Mouse (Mus musculus) forebrain, embryonic 16.5 days (tissue): Measurements from ENCODE around the gene 1600015I10Rik. TPM values are rescaled to one million over a fixed set of nuclear protein-coding genes. Genes with fewer than 3 reads are reported as not detected.
"Not testable (repeated sequence)": the region's sequence is repeated elsewhere in the genome, so short reads cannot be mapped to it uniquely, and the experiment has no call there.

Source experiments
- ATAC-seq: fragments of 200-750 bp; cut with Nextera tagmentation; 2 replicates; pipeline ENCODE4 v1.8.0; 2017; ENCODE audit warnings: mild to moderate bottlenecking, moderate library complexity
- H3K27ac ChIP-seq: fragments of 300-500 bp; sonication (generic); 2 replicates; pipeline ENCODE4 v1.5.1; 2014; ENCODE audit warnings: low read length, control low read depth
- H3K27me3 ChIP-seq: fragments of 300-500 bp; sonication (generic); replicated peaks from 2 replicates; pipeline ENCODE4 v1.6.1; 2014; ENCODE audit warnings: low read length; ENCODE audit not compliant: control insufficient read depth, insufficient read depth
- H3K36me3 ChIP-seq: fragments of 300-500 bp; sonication (generic); 2 replicates; pipeline ENCODE4 v1.6.1; 2014; ENCODE audit not compliant: control insufficient read depth, insufficient read depth
- H3K4me1 ChIP-seq: fragments of 300-500 bp; sonication (generic); replicated peaks from 2 replicates; pipeline ENCODE4 v1.6.1; 2014; ENCODE audit warnings: low read length; ENCODE audit not compliant: control insufficient read depth, insufficient read depth
- H3K4me2 ChIP-seq: fragments of 300-500 bp; sonication (generic); 2 replicates; pipeline ENCODE4 v1.6.1; 2014; ENCODE audit warnings: mild to moderate bottlenecking, low read length, control low read depth
- H3K4me3 ChIP-seq: fragments of 300-500 bp; sonication (generic); replicated peaks from 2 replicates; pipeline ENCODE4 v1.5.1; 2014; ENCODE audit warnings: mild to moderate bottlenecking, low read length, control low read depth
- H3K9ac ChIP-seq: fragments of 300-500 bp; sonication (generic); replicated peaks from 2 replicates; pipeline ENCODE4 v1.6.1; 2014; ENCODE audit warnings: low read depth, low read length, control low read depth
- H3K9me3 ChIP-seq: fragments of 300-500 bp; sonication (generic); 2 replicates; pipeline ENCODE4 v1.6.1; 2016; ENCODE audit warnings: low read length; ENCODE audit not compliant: control insufficient read depth
- WGBS: fragments of 180-500 bp; shearing (Covaris S2); extraction: QIAGEN DNeasy Blood & Tissue Kit; methylation state at CpG from one replicate; pipeline ENCODE4 v1.1.7; 2014; 5-methylcytosine and 5-hydroxymethylcytosine counted together
- polyA plus RNA-seq: library from polyadenylated mRNA; unstranded; fragments of >200 nt; fragmentation: Nextera tagmentation; extraction: Ambion mirVana; gene quantifications from 2 replicates; pipeline ENCODE4 v1.2.1, GENCODE M21; 2015

Gene 1600015I10Rik
- not detected in 2 replicates for polyA plus RNA-seq

DNA sequence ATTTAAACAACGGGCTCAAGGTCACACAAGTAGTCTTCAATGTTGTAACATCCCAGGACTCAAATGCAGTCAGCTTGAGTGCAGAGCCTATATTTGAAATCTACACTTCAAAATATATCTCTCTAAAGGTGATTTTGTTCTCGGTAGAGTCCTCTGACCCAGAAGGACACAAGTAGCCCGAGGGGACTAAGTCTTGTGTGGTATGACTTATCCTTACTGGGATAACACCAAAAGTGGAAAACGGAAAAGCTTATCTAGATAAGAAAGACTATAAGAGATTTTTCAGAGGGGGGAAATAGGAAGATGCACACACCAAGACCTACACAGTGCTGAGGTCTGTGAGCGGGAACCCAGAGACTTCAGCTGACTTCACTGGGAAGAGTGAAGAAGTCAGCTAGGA lies at the start of gene 1600015I10Rik:
TSS of gene 1600015I10Rik (plus strand) at position 301 of the 400 bp plus-strand sequence.
- no peaks in the 10 kb centered on the region for H3K9me3 ChIP-seq
- no peaks in the 10 kb centered on the region for H3K27me3 ChIP-seq
- no peaks in the 10 kb centered on the region for H3K4me1 ChIP-seq
- no peak for ATAC-seq
- H3K9ac ChIP-seq, result no peak within 1 kb of the TSS
- H3K4me3 ChIP-seq, result no peak within 1 kb of the TSS
- H3K4me2 ChIP-seq, result no peak within 1 kb of the TSS
- 94% methylated on average over 5 of the region's 5 CpGs for WGBS
- H3K27ac ChIP-seq, result no peak within 1 kb of the TSS
- H3K36me3 ChIP-seq, result no peaks in the 10 kb centered on the region

DNA sequence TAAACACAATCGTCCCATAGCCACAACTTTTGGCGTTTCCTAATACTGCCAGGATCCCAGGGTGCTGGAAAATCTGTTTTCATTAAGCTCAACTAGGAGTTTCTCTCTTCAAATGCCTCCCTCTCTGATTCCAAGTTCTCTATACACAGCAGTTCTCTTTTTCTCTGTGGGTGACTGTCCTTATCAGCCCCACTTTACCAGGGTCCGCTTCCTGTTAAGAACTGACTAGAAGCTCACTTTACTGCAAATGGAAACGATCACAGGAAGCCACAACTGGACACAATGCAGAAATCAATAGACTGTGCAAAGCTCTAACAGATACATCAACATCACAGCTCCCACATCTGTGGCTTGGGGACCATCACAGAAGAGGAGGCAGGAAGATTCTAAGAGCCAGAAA lies 35.5 kb upstream of the 1600015I10Rik start:
- Histone ChIP-seq H3K4me2 (no peak overlapping the region), H3K4me3 (no peak overlapping the region), H3K27ac (no peak overlapping the region), H3K9ac (no peak overlapping the region), H3K4me1 (no peaks in the 10 kb centered on the region), H3K27me3 (no peaks in the 10 kb centered on the region), H3K9me3 (0 out of 2 replicates have a peak, but pooled peaks cover 2% of the 10 kb centered on the region), H3K36me3 (no peaks in the 10 kb centered on the region)
- WGBS, result 69% methylated on average over 4 of the region's 4 CpGs
- ATAC-seq, result no peak

DNA sequence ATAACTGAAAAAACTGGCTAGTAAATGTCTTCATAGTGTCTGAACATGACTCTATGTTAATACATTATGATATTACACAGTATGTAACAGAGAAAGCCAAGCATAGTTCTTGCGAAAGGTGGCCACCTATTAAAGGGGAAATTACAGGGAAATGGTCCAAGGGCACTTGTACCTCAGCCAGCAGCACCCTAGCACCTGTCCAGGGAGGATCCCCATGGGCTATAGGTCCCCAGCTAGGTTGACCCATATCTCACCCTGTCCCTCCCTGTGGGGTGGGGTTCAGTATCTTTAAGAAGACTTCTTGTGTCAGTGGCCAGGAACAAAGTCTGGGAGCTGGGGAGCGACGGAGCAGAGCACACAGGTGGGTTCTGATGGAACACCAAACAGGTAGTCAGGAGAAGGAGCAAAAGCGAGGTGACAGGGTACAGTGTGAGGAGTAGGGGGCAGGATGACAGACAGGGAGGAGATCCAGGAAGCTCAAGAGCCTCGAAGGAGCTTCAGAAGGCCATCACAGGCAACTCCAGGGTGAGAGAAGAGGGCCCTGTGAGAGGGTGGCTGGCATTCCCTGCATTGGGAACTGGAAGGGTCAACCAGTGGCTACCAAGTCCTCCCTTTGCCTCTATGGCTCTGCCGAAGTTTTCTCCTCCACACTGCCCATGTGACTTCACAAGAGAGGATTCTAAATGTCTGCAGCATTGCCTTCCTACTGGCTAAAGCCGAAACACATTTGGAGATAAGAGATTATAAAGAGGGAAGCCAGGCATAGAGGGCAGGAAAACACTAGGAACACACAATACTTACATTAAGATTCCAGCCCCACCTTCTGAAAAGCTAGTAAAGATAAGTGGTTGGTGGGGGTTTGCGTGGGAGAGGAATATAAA lies 34.5 kb upstream of the 1600015I10Rik start:
- 88% methylated on average over 8 of the region's 8 CpGs for WGBS
- Histone ChIP-seq H3K9ac (no peak overlapping the region), H3K9me3 (0 out of 2 replicates have a peak, but pooled peaks cover 2% of the 10 kb centered on the region), H3K4me3 (no peak overlapping the region), H3K4me2 (no peak overlapping the region), H3K27me3 (no peaks in the 10 kb centered on the region), H3K36me3 (no peaks in the 10 kb centered on the region), H3K27ac (no peak overlapping the region), H3K4me1 (no peaks in the 10 kb centered on the region)
- no peak for ATAC-seq

DNA sequence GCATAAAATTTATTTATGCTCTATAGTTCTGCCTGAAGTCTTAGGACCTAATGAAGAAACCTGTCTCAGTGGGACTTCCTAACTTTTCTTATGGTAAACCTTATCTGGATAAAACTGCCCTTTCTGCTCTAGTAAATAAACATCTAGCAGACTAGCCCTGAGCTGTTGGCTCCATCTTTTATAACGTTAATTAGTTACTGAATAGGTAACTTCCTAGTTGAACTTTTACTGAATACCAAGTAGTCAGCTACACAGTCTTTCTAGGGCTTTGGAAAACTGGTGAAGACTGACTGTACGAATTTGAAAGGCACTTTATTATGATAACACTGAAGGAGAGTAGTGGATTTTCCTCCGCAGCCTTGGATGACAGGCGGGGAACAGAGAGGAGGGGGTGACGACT lies 33.8 kb upstream of the 1600015I10Rik start:
- Histone ChIP-seq H3K9ac (no peak overlapping the region), H3K9me3 (0 out of 2 replicates have a peak, but pooled peaks cover 2% of the 10 kb centered on the region), H3K27ac (no peak overlapping the region), H3K27me3 (no peaks in the 10 kb centered on the region), H3K4me2 (no peak overlapping the region), H3K36me3 (no peaks in the 10 kb centered on the region), H3K4me3 (no peak overlapping the region), H3K4me1 (no peaks in the 10 kb centered on the region)
- ATAC-seq, result no peak
- 69% methylated on average over 5 of the region's 5 CpGs for WGBS

DNA sequence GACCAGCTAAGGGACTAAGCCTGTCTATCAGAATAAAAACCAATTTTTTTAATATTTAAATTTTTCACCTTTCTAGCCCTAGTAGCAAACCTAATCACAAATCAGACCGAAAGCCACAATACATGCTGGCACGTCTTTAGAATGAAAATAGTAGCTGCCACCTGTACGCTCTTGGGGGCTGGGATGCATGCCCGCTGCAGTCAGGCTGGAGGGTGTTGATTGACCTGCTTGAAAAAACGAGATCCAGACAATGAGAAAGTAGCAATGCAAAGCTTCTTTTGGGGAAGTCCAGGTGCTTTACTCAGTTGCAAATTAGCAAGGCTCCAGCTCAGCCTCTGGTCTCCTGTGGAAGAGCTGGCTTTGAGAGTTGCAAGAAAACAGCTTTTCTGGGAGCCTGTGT lies 32.7 kb upstream of the 1600015I10Rik start:
- WGBS, result 82% methylated on average over 5 of the region's 5 CpGs
- ATAC-seq, result no peak
- Histone ChIP-seq H3K27me3 (no peaks in the 10 kb centered on the region), H3K27ac (no peak overlapping the region), H3K9me3 (0 out of 2 replicates have a peak, but pooled peaks cover 2% of the 10 kb centered on the region), H3K4me2 (no peak overlapping the region), H3K36me3 (no peaks in the 10 kb centered on the region), H3K9ac (no peak overlapping the region), H3K4me1 (no peaks in the 10 kb centered on the region), H3K4me3 (no peak overlapping the region)

DNA sequence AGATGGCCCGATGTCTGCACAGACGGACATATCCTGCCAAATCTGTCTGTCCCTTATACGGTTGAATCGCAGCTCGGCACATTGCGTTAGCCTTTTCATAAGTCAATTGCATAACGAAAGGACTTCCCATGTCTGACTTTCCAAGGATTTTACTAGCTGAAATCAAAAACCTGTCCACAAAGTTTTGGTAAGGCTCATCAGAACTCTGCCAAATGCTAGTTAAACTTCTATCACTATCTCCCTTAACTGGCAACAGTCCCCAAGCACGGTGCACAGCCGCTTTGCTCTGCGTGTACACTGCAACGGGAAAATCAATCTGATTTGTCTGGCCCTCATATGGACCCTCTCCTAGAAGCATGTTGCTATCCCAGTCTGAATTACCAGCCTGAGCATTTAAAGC lies 28.4 kb upstream of the 1600015I10Rik start:
- not testable (repeated sequence) for H3K27me3 ChIP-seq, H3K27ac ChIP-seq, H3K9ac ChIP-seq, H3K9me3 ChIP-seq, H3K4me2 ChIP-seq, H3K4me3 ChIP-seq, ATAC-seq, H3K36me3 ChIP-seq, H3K4me1 ChIP-seq
- WGBS, result 91% methylated on average over 11 of the region's 11 CpGs

DNA sequence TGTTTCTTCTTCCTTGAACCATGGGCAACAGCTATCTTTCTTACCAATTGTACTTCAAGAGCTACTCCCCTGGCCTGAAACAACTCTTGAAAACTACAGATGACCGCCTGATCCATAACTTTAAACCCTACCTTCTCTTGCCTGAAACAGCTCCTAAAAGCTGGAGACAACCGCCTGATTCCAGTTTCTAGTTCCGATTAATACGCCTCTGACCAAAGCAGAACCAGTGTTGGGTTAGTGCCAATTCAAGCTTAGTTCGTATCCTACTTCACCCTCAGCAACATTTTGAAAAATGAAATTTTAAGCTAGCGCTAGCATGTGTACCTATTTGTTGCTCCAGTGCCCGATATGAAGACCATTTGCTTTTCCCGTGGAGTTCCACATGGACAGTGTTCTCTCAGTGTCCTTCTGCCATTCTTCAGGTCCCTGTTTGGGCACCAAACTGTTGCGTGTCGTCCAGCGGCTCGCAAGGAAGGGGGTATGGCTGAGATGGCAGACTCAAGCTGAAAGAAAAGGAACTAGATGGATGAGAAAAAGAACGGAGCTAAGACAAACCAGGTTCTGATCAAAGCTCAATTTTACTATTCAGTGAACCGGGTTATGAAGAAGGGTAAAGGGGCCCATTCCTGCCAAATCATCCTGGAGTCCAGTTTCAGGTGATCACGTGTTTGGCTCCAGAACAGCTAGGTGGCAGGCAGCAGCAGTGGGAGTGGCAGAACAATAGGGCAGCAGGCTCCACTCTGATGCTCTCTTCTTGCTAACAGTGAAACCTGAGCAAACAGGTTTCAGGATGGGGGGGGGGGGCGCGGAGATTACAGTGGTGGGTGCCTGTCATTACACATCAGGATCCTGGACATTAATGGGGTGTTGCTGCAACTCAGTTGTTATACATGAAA lies 26.9 kb upstream of the 1600015I10Rik start:
- H3K9me3 ChIP-seq, result no peaks in the 10 kb centered on the region
- no peak overlapping the region for H3K4me2 ChIP-seq
- 94% methylated on average over 15 of the region's 17 CpGs for WGBS
- no peak overlapping the region for H3K27ac ChIP-seq
- H3K36me3 ChIP-seq, result no peaks in the 10 kb centered on the region
- H3K4me1 ChIP-seq, result no peaks in the 10 kb centered on the region
- no peak overlapping the region for H3K9ac ChIP-seq
- no peaks in the 10 kb centered on the region for H3K27me3 ChIP-seq
- no peak for ATAC-seq
- H3K4me3 ChIP-seq, result no peak overlapping the region

DNA sequence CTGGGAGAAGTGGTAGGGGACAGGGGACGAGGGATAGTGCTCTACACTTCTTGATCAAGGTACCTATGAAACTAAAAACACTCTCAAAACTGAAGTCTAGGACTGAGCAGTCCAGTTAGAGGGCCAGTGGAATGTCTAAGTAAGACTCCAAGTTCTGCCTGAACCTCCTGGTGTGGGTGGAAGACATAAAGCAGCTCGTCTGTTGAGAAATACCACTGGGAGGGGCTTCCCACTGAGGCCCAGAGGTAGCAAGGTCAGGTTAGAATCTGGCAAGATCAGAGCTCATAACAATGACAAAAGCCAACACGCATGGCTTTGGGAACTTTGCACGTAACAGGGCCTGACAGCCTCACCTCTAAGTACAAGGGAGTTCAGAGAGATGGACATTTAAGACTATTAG lies 26.3 kb upstream of the 1600015I10Rik start:
- H3K4me2 ChIP-seq, result no peak overlapping the region
- ATAC-seq, result no peak
- WGBS, result 87% methylated on average over 4 of the region's 4 CpGs
- H3K9ac ChIP-seq, result no peak overlapping the region
- no peaks in the 10 kb centered on the region for H3K9me3 ChIP-seq
- no peak overlapping the region for H3K27ac ChIP-seq
- no peaks in the 10 kb centered on the region for H3K36me3 ChIP-seq
- H3K4me1 ChIP-seq, result no peaks in the 10 kb centered on the region
- H3K4me3 ChIP-seq, result no peak overlapping the region
- no peaks in the 10 kb centered on the region for H3K27me3 ChIP-seq

DNA sequence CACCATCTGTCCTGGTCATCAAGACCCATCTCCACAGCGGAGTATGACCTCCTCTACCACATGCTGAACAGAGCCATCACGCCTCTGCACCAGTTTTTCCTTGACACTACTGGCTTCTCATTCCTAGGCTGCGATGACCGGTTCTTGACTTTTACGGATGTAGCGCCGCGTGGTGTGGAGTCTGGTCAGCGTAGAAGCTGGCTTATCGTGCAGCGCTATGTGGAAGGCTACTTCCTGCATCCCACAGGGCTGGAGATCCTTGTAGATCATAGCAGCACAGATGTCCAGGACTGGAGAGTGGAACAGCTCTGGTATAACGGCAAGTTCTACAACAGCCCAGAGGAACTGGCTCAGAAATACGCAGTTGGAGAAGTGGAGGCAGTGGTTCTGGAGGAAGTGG lies 24.1 kb upstream of the 1600015I10Rik start:
- Histone ChIP-seq H3K4me2 (no peak overlapping the region), H3K4me3 (no peak overlapping the region), H3K9ac (no peak overlapping the region), H3K27me3 (no peaks in the 10 kb centered on the region), H3K9me3 (no peaks in the 10 kb centered on the region), H3K36me3 (no peaks in the 10 kb centered on the region), H3K27ac (no peak overlapping the region), H3K4me1 (no peaks in the 10 kb centered on the region)
- no peak for ATAC-seq
- 96% methylated on average over 13 of the region's 13 CpGs for WGBS
